Mouse (Mus musculus) kidney, embryonic 15.5 days (tissue): ENCODE measurements at regions not wholly inside any gene's neighbourhood (a gene's known extent, or its start where the extent isn't known, plus 50 kb on each side); places are given as distances from the start of the nearest gene placed in this dataset.

Experiments
- ATAC-seq: fragments of 200-750 bp; cut with Nextera tagmentation; replicated peaks from 2 replicates; pipeline ENCODE4 v1.8.0; 2017; ENCODE audit warnings: moderate TSS enrichment; ENCODE audit not compliant: low FRiP score
- H3K27ac ChIP-seq: fragments of 300-500 bp; sonication (generic); 2 replicates; pipeline ENCODE4 v1.5.1; 2015; ENCODE audit warnings: mild to moderate bottlenecking, inconsistent platforms
- H3K27me3 ChIP-seq: fragments of 300-500 bp; sonication (generic); 2 replicates; pipeline ENCODE4 v1.6.1; 2015; ENCODE audit warnings: inconsistent platforms
- H3K36me3 ChIP-seq: fragments of 300-500 bp; sonication (generic); 2 replicates; pipeline ENCODE4 v1.6.1; 2015; ENCODE audit warnings: inconsistent platforms
- H3K4me1 ChIP-seq: fragments of 300-500 bp; sonication (generic); 2 replicates; pipeline ENCODE4 v1.6.1; 2015; ENCODE audit warnings: inconsistent platforms
- H3K4me2 ChIP-seq: fragments of 300-500 bp; sonication (generic); 2 replicates; pipeline ENCODE4 v1.6.1; 2015; ENCODE audit warnings: moderate library complexity, mild to moderate bottlenecking, inconsistent platforms
- H3K4me3 ChIP-seq: fragments of 300-500 bp; sonication (generic); replicated peaks from 2 replicates; pipeline ENCODE4 v1.5.1; 2015; ENCODE audit warnings: mild to moderate bottlenecking, inconsistent platforms
- H3K9ac ChIP-seq: fragments of 300-500 bp; sonication (generic); 2 replicates; pipeline ENCODE4 v1.6.1; 2015; ENCODE audit warnings: mild to moderate bottlenecking, inconsistent platforms
- H3K9me3 ChIP-seq: fragments of 300-500 bp; sonication (generic); replicated peaks from 2 replicates; pipeline ENCODE4 v1.6.1; 2016; ENCODE audit warnings: inconsistent platforms
- WGBS: fragments of 180-500 bp; shearing (Covaris S2); methylation state at CpG from one replicate; pipeline ENCODE4 v1.1.7; 2015; ENCODE audit warnings: mixed read lengths; 5-methylcytosine and 5-hydroxymethylcytosine counted together

DNA sequence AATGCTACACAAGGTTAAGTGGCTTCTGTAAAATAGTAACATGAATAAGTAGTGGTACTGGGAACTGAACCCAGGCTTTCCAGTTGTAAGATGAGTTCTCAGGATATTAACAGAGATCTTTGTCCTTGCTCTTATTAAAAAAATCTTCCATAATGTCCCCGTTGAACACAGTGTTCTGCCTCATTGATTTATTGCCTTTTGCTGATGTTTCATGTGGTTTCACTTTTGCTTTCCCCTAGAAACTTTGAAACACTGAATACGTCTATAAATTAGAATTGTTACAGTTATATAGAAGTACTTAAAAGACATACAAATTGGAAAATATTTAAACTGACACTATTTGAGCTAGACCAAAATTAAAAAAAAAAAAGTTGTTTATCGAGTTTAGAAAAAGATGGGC, 166.8 kb upstream of the Epha7 start:
- no peak overlapping the region for H3K4me2 ChIP-seq
- H3K4me3 ChIP-seq, result no peak overlapping the region
- no peaks in the 10 kb centered on the region for H3K27me3 ChIP-seq
- H3K27ac ChIP-seq, result no peak overlapping the region
- H3K9ac ChIP-seq, result no peak overlapping the region
- ATAC-seq, result no peak
- no peaks in the 10 kb centered on the region for H3K36me3 ChIP-seq
- no peaks in the 10 kb centered on the region for H3K9me3 ChIP-seq
- no peaks in the 10 kb centered on the region for H3K4me1 ChIP-seq
- WGBS, result 60% methylated on average over 3 of the region's 3 CpGs

DNA sequence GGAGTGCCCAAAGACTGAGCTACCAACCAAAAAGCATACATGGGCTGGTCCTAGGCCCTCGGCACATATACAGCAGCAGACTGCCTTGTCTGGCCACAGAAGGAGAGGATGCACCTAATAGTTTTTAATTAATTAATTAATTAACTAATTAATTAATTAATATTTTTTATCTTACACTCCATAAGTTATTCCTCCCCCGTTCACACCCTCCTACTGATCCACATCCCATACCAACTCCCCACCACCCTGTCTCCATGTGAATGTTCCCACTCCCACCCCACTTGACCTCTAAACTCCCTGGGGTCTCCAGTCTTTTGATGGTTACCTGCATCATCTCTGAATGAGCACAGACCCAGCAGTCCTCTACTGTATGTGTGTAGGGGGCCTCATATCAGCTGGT, 153.5 kb upstream of the Epha7 start:
- WGBS, result 90% methylated on average over 2 of the region's 2 CpGs
- H3K4me1 ChIP-seq, result no peaks in the 10 kb centered on the region
- ATAC-seq, result 0 out of 2 replicates have a peak, but pooled peaks have one; percentile 22

DNA sequence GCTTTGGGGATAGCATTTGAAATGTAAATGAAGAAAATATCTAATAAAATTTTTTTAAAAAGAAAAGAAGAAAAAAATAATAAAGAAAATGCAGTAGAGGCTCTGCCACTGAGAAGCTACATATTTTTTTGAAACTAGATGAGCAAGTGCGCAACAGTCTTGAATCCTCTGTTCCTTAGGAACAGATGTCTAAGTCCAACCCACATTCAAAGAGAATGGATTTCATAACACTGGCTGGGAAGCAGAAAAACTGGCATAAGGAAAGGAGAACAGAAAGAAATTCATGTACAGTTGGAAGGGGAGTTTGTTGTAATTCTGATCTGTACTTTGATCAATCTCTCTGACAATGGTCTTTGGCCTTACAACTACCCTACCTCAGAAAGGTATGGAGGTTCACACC, 114.8 kb upstream of the Epha7 start:
- H3K4me2 ChIP-seq, result no peak overlapping the region
- H3K36me3 ChIP-seq, result no peaks in the 10 kb centered on the region
- H3K27ac ChIP-seq, result no peak overlapping the region
- no peak overlapping the region for H3K9ac ChIP-seq
- ATAC-seq, result no peak
- WGBS, result 95% methylated on average over 1 of the region's 1 CpGs
- H3K4me3 ChIP-seq, result no peak overlapping the region
- H3K9me3 ChIP-seq, result no peaks in the 10 kb centered on the region
- no peaks in the 10 kb centered on the region for H3K27me3 ChIP-seq
- H3K4me1 ChIP-seq, result no peaks in the 10 kb centered on the region

More for the DNA sequence above, 153.5 kb upstream of the Epha7 start:
- no peaks in the 10 kb centered on the region for H3K27me3 ChIP-seq
- no peak overlapping the region for H3K4me3 ChIP-seq
- H3K36me3 ChIP-seq, result no peaks in the 10 kb centered on the region
- H3K9ac ChIP-seq, result no peak overlapping the region
- H3K9me3 ChIP-seq, result no peaks in the 10 kb centered on the region
- no peak overlapping the region for H3K4me2 ChIP-seq
- H3K27ac ChIP-seq, result no peak overlapping the region

DNA sequence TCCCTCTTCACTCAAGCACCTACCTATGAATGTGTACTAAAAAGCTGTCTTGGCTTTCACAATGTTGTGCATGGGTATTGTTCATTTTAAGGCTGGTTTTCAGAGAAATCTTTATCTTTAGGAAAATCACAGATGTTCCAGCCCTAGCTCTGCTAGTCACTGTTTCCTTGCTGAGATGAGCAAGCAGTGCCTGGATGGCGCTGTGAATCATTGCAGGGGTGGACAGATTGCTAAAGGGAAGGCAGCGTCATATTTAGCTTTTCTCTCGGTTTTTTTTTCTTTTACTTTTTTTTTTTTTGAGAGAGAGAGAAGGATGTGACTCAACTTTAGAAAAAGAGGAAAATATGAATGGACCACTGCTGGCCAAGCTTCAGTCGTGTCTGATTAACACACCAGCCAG, 112.5 kb upstream of the Epha7 start:
- no peak overlapping the region for H3K4me2 ChIP-seq
- H3K27me3 ChIP-seq, result no peaks in the 10 kb centered on the region
- no peaks in the 10 kb centered on the region for H3K9me3 ChIP-seq
- ATAC-seq, result no peak
- H3K4me3 ChIP-seq, result no peak overlapping the region
- H3K4me1 ChIP-seq, result no peaks in the 10 kb centered on the region
- 83% methylated on average over 4 of the region's 4 CpGs for WGBS
- H3K27ac ChIP-seq, result no peak overlapping the region
- no peak overlapping the region for H3K9ac ChIP-seq
- no peaks in the 10 kb centered on the region for H3K36me3 ChIP-seq

DNA sequence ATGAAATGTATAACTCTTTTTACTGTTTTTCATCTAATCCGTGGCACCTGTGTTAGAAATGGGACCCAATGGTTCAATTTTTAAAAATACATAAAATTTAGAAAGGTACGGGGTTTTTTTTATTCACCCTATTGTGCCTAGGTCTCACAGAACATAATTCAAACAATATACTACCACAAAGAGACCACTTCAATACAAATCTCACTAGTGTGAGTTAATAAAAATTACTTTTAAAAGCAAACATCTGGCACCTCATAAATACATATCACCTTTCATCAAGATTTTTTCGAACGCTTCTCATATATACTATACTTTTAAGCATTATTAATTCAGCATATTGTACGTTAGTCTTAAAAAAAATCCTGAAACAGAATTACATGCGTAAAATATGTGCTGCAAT, 109.6 kb upstream of the Epha7 start:
- Histone ChIP-seq H3K4me3 (no peak overlapping the region), H3K4me1 (no peaks in the 10 kb centered on the region), H3K4me2 (no peak overlapping the region), H3K27me3 (no peaks in the 10 kb centered on the region), H3K9me3 (no peaks in the 10 kb centered on the region), H3K9ac (no peak overlapping the region), H3K36me3 (no peaks in the 10 kb centered on the region), H3K27ac (no peak overlapping the region)
- no peak for ATAC-seq
- 85% methylated on average over 6 of the region's 6 CpGs for WGBS
